Mouse (Mus musculus) megakaryocyte, embryonic 14.5 days (primary cell): ENCODE measurements at regions not wholly inside any gene's neighbourhood (a gene's known extent, or its start where the extent isn't known, plus 50 kb on each side); places are given as distances from the start of the nearest gene placed in this dataset.

ENCODE experiments used
- FLI1 ChIP-seq: IDR thresholded peaks from 2 replicates; pipeline ENCODE4 v1.6.1; 2012; ENCODE audit warnings: low read length, inconsistent platforms, mixed read lengths
- GATA1 ChIP-seq: IDR thresholded peaks from 3 replicates; pipeline ENCODE4 v1.6.1; 2012; ENCODE audit warnings: mixed read lengths, low read length, inconsistent platforms, borderline replicate concordance

- TF ChIP-seq GATA1 (no peak), FLI1 (no peak)
Measured at GRCm38 (mm10) chr3:80003300-80004090, 119.2 kb downstream of the Fam198b start.
